Mouse (Mus musculus) liver, embryonic 14.5 days (tissue): ENCODE measurements around the gene Gpr45. TPM values are rescaled to one million over a fixed set of nuclear protein-coding genes. Genes with fewer than 3 reads are reported as not detected.

Source experiments
- ATAC-seq: fragments of 200-750 bp; cut with Nextera tagmentation; 2 replicates; pipeline ENCODE4 v1.8.0; 2017; ENCODE audit warnings: moderate number of reproducible peaks, mild to moderate bottlenecking, moderate library complexity; ENCODE audit not compliant: insufficient read depth
- DNase-seq, 3 experiments: peaks; one replicate each; pipeline ENCODE4 v3.0.0-alpha.2; 2012 to 2013; ENCODE audit warnings: low read depth in 3 of 3, low spot score in 3 of 3
- H3K27ac ChIP-seq: fragments of 300-500 bp; sonication (generic); 2 replicates; pipeline ENCODE4 v1.5.1; 2014; ENCODE audit warnings: moderate library complexity, mild to moderate bottlenecking, control low read depth, inconsistent platforms
- H3K27me3 ChIP-seq: fragments of 300-500 bp; sonication (generic); 2 replicates; pipeline ENCODE4 v1.6.1; 2014; ENCODE audit warnings: mild to moderate bottlenecking, low read length, moderate library complexity; ENCODE audit not compliant: control insufficient read depth, insufficient read depth
- H3K36me3 ChIP-seq: fragments of 300-500 bp; sonication (generic); replicated peaks from 2 replicates; pipeline ENCODE4 v1.6.1; 2014; ENCODE audit warnings: low read depth; ENCODE audit not compliant: control insufficient read depth, insufficient read depth
- H3K4me1 ChIP-seq, 2 experiments: fragments of 200-500 bp in 1 of 2; fragments of 300-500 bp in 1 of 2; sonication (generic) in 1 of 2; replicated peaks; 2 replicates each; pipeline ENCODE4 v1.6.1; 2012 to 2014; ENCODE audit warnings: antibody characterized with exemption in 1 of 2, inconsistent platforms in 1 of 2, low read length in 1 of 2; ENCODE audit not compliant: control insufficient read depth in 2 of 2, insufficient read depth in 2 of 2
- H3K4me2 ChIP-seq: fragments of 300-500 bp; sonication (generic); 2 replicates; pipeline ENCODE4 v1.6.1; 2014; ENCODE audit warnings: low read depth, mild to moderate bottlenecking, control low read depth, moderate library complexity
- H3K4me3 ChIP-seq, 2 experiments: fragments of 200-500 bp in 1 of 2; fragments of 300-500 bp in 1 of 2; sonication (generic) in 1 of 2; 2 replicates each; pipeline ENCODE4 v1.5.1; 2012 to 2014; ENCODE audit warnings: low read depth in 2 of 2, low read length in 2 of 2, mild to moderate bottlenecking in 2 of 2, control low read depth in 1 of 2, inconsistent platforms in 1 of 2, moderate library complexity in 1 of 2; ENCODE audit not compliant: insufficient read depth in 1 of 2
- H3K9ac ChIP-seq: fragments of 300-500 bp; sonication (generic); replicated peaks from 2 replicates; pipeline ENCODE4 v1.6.1; 2014; ENCODE audit warnings: mild to moderate bottlenecking, control low read depth, moderate library complexity
- H3K9me3 ChIP-seq: fragments of 300-500 bp; sonication (generic); 2 replicates; pipeline ENCODE4 v1.6.1; 2016; ENCODE audit warnings: low read length, mixed read lengths; ENCODE audit not compliant: control insufficient read depth
- CTCF ChIP-seq: IDR thresholded peaks from 2 replicates; pipeline ENCODE4 v1.5.1; 2016; ENCODE audit warnings: antibody characterized with exemption, low read depth, control low read depth
- EP300 ChIP-seq: IDR thresholded peaks from 2 replicates; pipeline ENCODE4 v1.6.1; 2016; ENCODE audit warnings: antibody characterized with exemption, low read depth
- WGBS: fragments of 180-500 bp; shearing (Covaris S2); extraction: QIAGEN DNeasy Blood & Tissue Kit; methylation state at CpG from one replicate; pipeline ENCODE4 v1.1.7; 2014; ENCODE audit not compliant: insufficient replicate concordance; 5-methylcytosine and 5-hydroxymethylcytosine counted together
- polyA plus RNA-seq, 2 experiments: library from polyadenylated mRNA; depleted of rRNA in 1 of 2; stranded (reverse) in 1 of 2; unstranded in 1 of 2; fragments of >200 nt; fragmentation: Nextera tagmentation in 1 of 2; extraction: Ambion mirVana in 1 of 2; gene quantifications; 2 replicates each; pipeline versions ENCODE4 v1.2.1 to v1.2.3; 2012 to 2014

The Gpr45 gene
- polyA plus RNA-seq, 2 experiments = 0.07 to 0.24 TPM

DNA sequence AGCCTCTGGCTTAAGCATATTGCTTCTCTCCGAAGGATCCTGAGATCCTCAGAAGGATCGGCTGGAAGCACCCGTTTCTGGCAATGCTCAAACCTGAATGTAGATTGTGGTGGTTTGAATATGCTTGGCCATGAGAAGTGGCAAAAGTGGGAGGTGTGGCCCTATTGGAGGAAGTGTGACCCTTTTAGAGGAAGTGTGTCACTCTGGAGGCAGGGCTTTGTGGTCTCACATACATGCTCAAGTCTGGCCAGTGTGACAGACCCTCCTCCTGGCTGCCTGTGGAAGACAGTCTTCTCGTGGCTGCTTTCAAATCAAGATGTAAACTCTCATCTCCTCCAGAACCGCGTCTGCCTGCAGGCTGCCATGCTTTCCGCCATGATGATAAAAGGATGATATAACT, 36.0 kb upstream of the Gpr45 start:
- Histone ChIP-seq H3K27me3 (no peaks in the 10 kb centered on the region), H3K36me3 (no peaks in the 10 kb centered on the region), H3K9ac (no peak overlapping the region), H3K27ac (no peak overlapping the region), H3K4me2 (no peak overlapping the region), H3K4me3 (no peak overlapping the region), H3K9me3 (no peaks in the 10 kb centered on the region), H3K4me1 (no peaks in the 10 kb centered on the region)
- TF ChIP-seq CTCF = no peak
- no peak for TF ChIP-seq EP300
- no peak for ATAC-seq
- WGBS = 55% methylated on average over 7 of the region's 7 CpGs
- no peak for DNase-seq

DNA sequence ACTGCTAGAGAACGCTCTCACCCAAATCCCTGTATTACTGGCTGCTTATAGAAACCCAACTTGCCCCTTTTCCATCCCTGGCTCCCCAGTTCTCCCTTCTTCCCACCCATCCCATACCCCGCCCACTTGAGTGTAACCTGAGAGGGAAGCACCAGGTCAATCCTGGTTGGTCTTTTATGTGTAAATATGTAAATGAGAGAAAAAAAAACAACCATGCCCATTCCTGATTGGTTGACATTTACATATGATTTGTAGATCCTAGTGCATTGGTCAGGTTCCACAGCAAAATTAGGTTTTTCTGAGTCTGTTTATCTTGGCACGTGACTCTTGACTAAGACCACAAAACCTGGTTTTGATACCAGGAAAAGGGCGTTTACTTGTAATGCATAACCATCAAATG, 34.8 kb upstream of the Gpr45 start:
- WGBS = 25% methylated on average over 4 of the region's 4 CpGs
- DNase-seq (no peak), ATAC-seq (no peak)
- Histone ChIP-seq H3K36me3 (no peaks in the 10 kb centered on the region), H3K9ac (no peak overlapping the region), H3K4me1 (no peaks in the 10 kb centered on the region), H3K27me3 (no peaks in the 10 kb centered on the region), H3K4me2 (no peak overlapping the region), H3K27ac (no peak overlapping the region), H3K9me3 (no peaks in the 10 kb centered on the region), H3K4me3 (no peak overlapping the region)
- TF ChIP-seq EP300 = no peak

DNA sequence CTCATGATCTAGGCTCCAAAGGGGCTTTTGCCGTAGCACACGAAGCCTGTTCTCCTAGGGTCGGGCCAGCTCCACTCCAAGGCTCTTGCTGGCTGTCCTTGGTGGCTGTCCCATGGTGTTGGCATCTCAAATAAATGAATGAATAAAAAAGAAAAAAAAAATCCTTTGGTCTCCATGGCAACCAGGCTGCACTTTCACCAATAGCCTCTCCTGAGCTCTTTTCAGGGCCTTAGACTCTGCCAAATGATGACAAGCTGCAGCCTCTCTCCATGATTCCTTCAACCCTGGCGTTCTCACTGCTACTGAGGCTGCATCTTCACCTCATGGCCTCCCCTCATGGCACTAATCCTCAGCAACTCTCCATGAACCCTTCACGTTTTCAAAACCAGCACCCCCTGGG, 28.7 kb upstream of the Gpr45 start:
- no peak overlapping the region for H3K4me2 ChIP-seq
- H3K9me3 ChIP-seq = no peaks in the 10 kb centered on the region
- ATAC-seq (no peak), DNase-seq (no peak)
- no peaks in the 10 kb centered on the region for H3K4me1 ChIP-seq
- TF ChIP-seq EP300 (no peak), CTCF (no peak)
- H3K36me3 ChIP-seq = no peaks in the 10 kb centered on the region
- H3K27me3 ChIP-seq = no peaks in the 10 kb centered on the region
- H3K4me3 ChIP-seq = no peak overlapping the region
- no peak overlapping the region for H3K27ac ChIP-seq
- WGBS = 51% methylated on average over 5 of the region's 5 CpGs
- H3K9ac ChIP-seq = no peak overlapping the region

DNA sequence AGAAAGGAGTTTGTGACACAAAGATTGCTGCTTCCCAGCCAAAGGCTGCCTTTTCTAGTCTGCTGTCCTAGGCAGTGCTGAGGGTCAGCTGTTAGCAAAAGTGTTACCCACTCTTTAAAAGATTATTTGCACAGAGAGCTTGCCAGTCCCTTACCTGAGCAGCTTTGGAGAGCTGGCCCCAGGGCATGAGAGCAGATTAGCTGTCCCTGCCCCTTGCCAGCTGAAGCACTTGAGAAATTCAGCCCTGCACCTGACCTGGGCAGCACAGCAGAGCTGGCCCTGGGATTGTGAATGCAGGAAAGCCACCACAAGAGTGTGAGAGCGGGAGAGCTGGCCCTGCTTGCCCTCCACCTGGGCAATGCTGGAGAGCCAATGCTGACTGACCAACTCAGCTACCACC, 19.1 kb upstream of the Gpr45 start:
- H3K9me3 ChIP-seq = no peaks in the 10 kb centered on the region
- no peaks in the 10 kb centered on the region for H3K4me1 ChIP-seq
- H3K36me3 ChIP-seq = no peaks in the 10 kb centered on the region
- TF ChIP-seq CTCF = no peak
- no peak for TF ChIP-seq EP300
- WGBS = 65% methylated on average over 1 of the region's 1 CpGs
- ATAC-seq (no peak), DNase-seq (no peak)
- H3K4me2 ChIP-seq = no peak overlapping the region
- no peak overlapping the region for H3K27ac ChIP-seq
- no peak overlapping the region for H3K9ac ChIP-seq
- H3K27me3 ChIP-seq = no peaks in the 10 kb centered on the region
- no peak overlapping the region for H3K4me3 ChIP-seq

DNA sequence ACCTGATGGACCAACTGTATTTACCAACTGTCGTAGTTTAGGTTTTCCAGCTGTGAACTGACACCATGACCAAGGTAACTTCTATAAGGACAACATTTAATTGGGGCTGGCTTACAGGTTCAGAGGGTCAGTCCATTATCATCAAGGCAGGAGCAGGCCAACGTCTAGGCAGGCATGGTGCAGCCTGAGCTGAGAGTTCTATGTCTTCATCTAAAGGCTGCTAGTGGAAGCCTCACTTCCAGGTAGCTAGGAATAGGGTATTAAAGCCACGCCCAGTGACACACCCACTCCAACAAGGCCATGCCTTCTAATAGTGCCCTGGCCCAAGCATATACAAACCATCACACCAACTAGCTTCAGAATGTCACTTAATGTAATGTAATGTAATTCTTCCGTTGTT, 4.2 kb upstream of the Gpr45 start:
- Histone ChIP-seq H3K9ac (no peak overlapping the region), H3K27ac (no peak overlapping the region), H3K36me3 (no peaks in the 10 kb centered on the region), H3K9me3 (no peaks in the 10 kb centered on the region), H3K4me2 (no peak overlapping the region), H3K27me3 (peaks cover 12% of the 10 kb centered on the region), H3K4me1 (no peaks in the 10 kb centered on the region), H3K4me3 (no peak overlapping the region)
- DNase-seq (no peak), ATAC-seq (no peak)
- WGBS = 46% methylated on average over 4 of the region's 4 CpGs
- no peak for TF ChIP-seq CTCF
- no peak for TF ChIP-seq EP300

DNA sequence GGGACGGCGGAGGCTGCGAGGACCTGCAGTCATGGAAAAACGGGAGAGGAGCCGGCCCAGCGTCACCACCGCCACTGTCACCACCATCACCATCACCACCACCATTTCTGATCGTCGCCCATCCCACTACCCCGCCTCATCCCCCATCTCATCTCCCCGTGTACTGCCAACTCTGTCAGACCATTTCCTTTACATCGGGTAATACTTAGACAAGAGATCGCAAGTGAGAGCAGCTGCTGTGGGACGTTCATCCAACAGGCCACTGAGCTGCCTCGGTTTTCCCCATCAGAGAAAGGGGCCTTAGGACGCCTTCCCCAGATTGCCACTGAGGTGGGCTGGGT, 780 bp downstream of the Gpr45 start:
- peak overlapping the region; percentile 15 to 41; a peak in 3 of 4 replicates for H3K4me3 ChIP-seq
- no peak for TF ChIP-seq EP300
- no peak for TF ChIP-seq CTCF
- H3K9ac ChIP-seq = no peak overlapping the region
- peaks cover 14% of the 10 kb centered on the region for H3K27me3 ChIP-seq
- H3K9me3 ChIP-seq = no peaks in the 10 kb centered on the region
- ATAC-seq (no peak), DNase-seq (no peak)
- WGBS = 1% methylated on average over 12 of the region's 16 CpGs
- H3K36me3 ChIP-seq = no peaks in the 10 kb centered on the region
- peak overlapping the region; percentile 49 for H3K4me2 ChIP-seq
- no peak overlapping the region for H3K27ac ChIP-seq
- H3K4me1 ChIP-seq = no peaks in the 10 kb centered on the region
